Mouse (Mus musculus) CH12.LX (cell line): ENCODE data around the gene Frem2. TPM values are rescaled to one million over a fixed set of nuclear protein-coding genes. Genes with fewer than 3 reads are reported as not detected.

Experiments used
- DNase-seq: peaks from one replicate; pipeline ENCODE4 v3.0.0-alpha.2; 2013; ENCODE audit errors: extremely low read depth
- H3K27ac ChIP-seq: 2 replicates; pipeline ENCODE4 v1.5.1; 2012; ENCODE audit warnings: low read depth, mild to moderate bottlenecking, control low read depth, moderate library complexity; ENCODE audit not compliant: insufficient read depth
- H3K27me3 ChIP-seq: replicated peaks from 2 replicates; pipeline ENCODE3; 2012; ENCODE audit warnings: inconsistent platforms
- H3K36me3 ChIP-seq, 2 experiments: replicated peaks in 1 of 2; 2 replicates each; pipeline versions ENCODE3 to v1.6.1; 2012; ENCODE audit warnings: inconsistent platforms in 1 of 2, low read length in 1 of 2, mild to moderate bottlenecking in 1 of 2, mixed read lengths in 1 of 2, moderate library complexity in 1 of 2; ENCODE audit not compliant: control insufficient read depth in 1 of 2, insufficient read depth in 1 of 2
- H3K4me1 ChIP-seq, 2 experiments: 2 replicates each; pipeline ENCODE4 v1.6.1; 2012; ENCODE audit warnings: inconsistent platforms in 1 of 2, moderate library complexity in 1 of 2; ENCODE audit not compliant: insufficient read depth in 2 of 2, control insufficient read depth in 1 of 2
- H3K4me2 ChIP-seq: 2 replicates; pipeline ENCODE4 v1.6.1; 2012; ENCODE audit warnings: low read depth, mild to moderate bottlenecking, control low read depth; ENCODE audit not compliant: poor library complexity, insufficient read depth, severe bottlenecking
- H3K4me3 ChIP-seq, 3 experiments: fragments of 150-350 bp in 1 of 3; sonication (generic) in 1 of 3; replicated peaks in 1 of 3; 2 replicates each; pipeline versions ENCODE3 to v1.5.1; 2011 to 2012; ENCODE audit warnings: low read depth in 2 of 3, low read length in 2 of 3, mild to moderate bottlenecking in 2 of 3, moderate library complexity in 2 of 3, control low read depth in 1 of 3, improper control_type of control experiment in 1 of 3, inconsistent platforms in 1 of 3, mixed read lengths in 1 of 3; ENCODE audit not compliant: poor library complexity in 1 of 3
- H3K79me2 ChIP-seq: replicated peaks from 2 replicates; pipeline ENCODE4 v1.6.1; 2012; ENCODE audit warnings: mild to moderate bottlenecking, moderate library complexity; ENCODE audit not compliant: control insufficient read depth, poor library complexity, insufficient read depth, severe bottlenecking; ENCODE audit errors: extremely low read depth
- H3K9ac ChIP-seq: 2 replicates; pipeline ENCODE4 v1.6.1; 2012; ENCODE audit warnings: low read depth, mild to moderate bottlenecking, control low read depth, moderate library complexity; ENCODE audit not compliant: insufficient read depth
- H3K9me3 ChIP-seq: replicated peaks from 2 replicates; pipeline ENCODE3; 2012; ENCODE audit warnings: low read length, inconsistent platforms, mixed read lengths
- BHLHE40 ChIP-seq: IDR thresholded peaks from 2 replicates; pipeline ENCODE4 v1.6.1; 2011; ENCODE audit warnings: mild to moderate bottlenecking, low read depth, low read length, improper control_type of control experiment
- CHD1 ChIP-seq: IDR thresholded peaks from 2 replicates; pipeline ENCODE4 v1.6.1; 2012; ENCODE audit warnings: low read depth, low read length, improper control_type of control experiment, inconsistent platforms
- CHD2 ChIP-seq: IDR thresholded peaks from 2 replicates; pipeline ENCODE4 v1.6.1; 2011; ENCODE audit warnings: low read length, improper control_type of control experiment
- CTCF ChIP-seq, 2 experiments: IDR thresholded peaks in 1 of 2; conservative IDR thresholded peaks in 1 of 2; 2 replicates each; pipeline ENCODE4 v1.5.1; 2011 to 2012; ENCODE audit warnings: low read depth in 2 of 2, low read length in 2 of 2, improper control_type of control experiment in 1 of 2, inconsistent platforms in 1 of 2, mild to moderate bottlenecking in 1 of 2, moderate library complexity in 1 of 2
- EP300 ChIP-seq: IDR thresholded peaks from 2 replicates; pipeline ENCODE4 v1.6.1; 2011; ENCODE audit warnings: low read length, improper control_type of control experiment
- ETS1 ChIP-seq: conservative IDR thresholded peaks from 2 replicates; pipeline ENCODE4 v1.6.1; 2012; ENCODE audit warnings: low read depth, mild to moderate bottlenecking, inconsistent platforms, low read length, improper control_type of control experiment, moderate library complexity
- HCFC1 ChIP-seq: IDR thresholded peaks from 2 replicates; pipeline ENCODE4 v1.6.1; 2012; ENCODE audit warnings: low read depth, mild to moderate bottlenecking, inconsistent platforms, low read length, improper control_type of control experiment
- IRF4 ChIP-seq: IDR thresholded peaks from 2 replicates; pipeline ENCODE4 v1.6.1; 2014; ENCODE audit warnings: low read depth, mild to moderate bottlenecking, inconsistent platforms, low read length, improper control_type of control experiment
- JUN ChIP-seq: IDR thresholded peaks from 2 replicates; pipeline ENCODE4 v1.6.1; 2011; ENCODE audit warnings: low read depth, mild to moderate bottlenecking, low read length, improper control_type of control experiment, moderate library complexity; ENCODE audit not compliant: insufficient read depth
- JUND ChIP-seq: conservative IDR thresholded peaks from 2 replicates; pipeline ENCODE4 v1.6.1; 2011; ENCODE audit warnings: low read depth, low read length, improper control_type of control experiment
- MAFK ChIP-seq: IDR thresholded peaks from 2 replicates; pipeline ENCODE4 v1.6.1; 2011; ENCODE audit warnings: low read length, improper control_type of control experiment; ENCODE audit not compliant: insufficient replicate concordance
- MAX ChIP-seq: IDR thresholded peaks from 2 replicates; pipeline ENCODE4 v1.6.1; 2011; ENCODE audit warnings: low read length, improper control_type of control experiment
- MYC ChIP-seq: IDR thresholded peaks from 2 replicates; pipeline ENCODE4 v1.6.1; 2011; ENCODE audit warnings: low read depth, mild to moderate bottlenecking, improper control_type of control experiment, low read length
- NRF1 ChIP-seq: IDR thresholded peaks from 2 replicates; pipeline ENCODE4 v1.6.1; 2014; ENCODE audit warnings: low read depth, mild to moderate bottlenecking, inconsistent platforms, low read length, improper control_type of control experiment, moderate library complexity
- PAX5 ChIP-seq: IDR thresholded peaks from 2 replicates; pipeline ENCODE4 v1.6.1; 2012; ENCODE audit warnings: low read length, inconsistent platforms, mixed read lengths
- POLR2A ChIP-seq: IDR thresholded peaks from 2 replicates; pipeline ENCODE4 v1.6.1; 2011; ENCODE audit warnings: low read depth, mild to moderate bottlenecking, improper control_type of control experiment, low read length
- POLR2AphosphoS2 ChIP-seq: IDR thresholded peaks from 2 replicates; pipeline ENCODE4 v1.6.1; 2011; ENCODE audit warnings: low read depth, low read length, improper control_type of control experiment
- RCOR1 ChIP-seq: conservative IDR thresholded peaks from 2 replicates; pipeline ENCODE4 v1.6.1; 2012; ENCODE audit warnings: low read depth, mild to moderate bottlenecking, inconsistent platforms, low read length, improper control_type of control experiment
- SIN3A ChIP-seq: IDR thresholded peaks from 2 replicates; pipeline ENCODE4 v1.6.1; 2012; ENCODE audit warnings: low read length, improper control_type of control experiment, inconsistent platforms
- TBP ChIP-seq: conservative IDR thresholded peaks from 2 replicates; pipeline ENCODE4 v1.6.1; 2011; ENCODE audit warnings: low read depth, low read length, improper control_type of control experiment
- UBTF ChIP-seq: IDR thresholded peaks from 2 replicates; pipeline ENCODE4 v1.6.1; 2012; ENCODE audit warnings: low read depth, mild to moderate bottlenecking, inconsistent platforms, low read length, improper control_type of control experiment, moderate library complexity
- USF2 ChIP-seq: conservative IDR thresholded peaks from 2 replicates; pipeline ENCODE4 v1.6.1; 2011; ENCODE audit warnings: low read depth, low read length, improper control_type of control experiment
- ZKSCAN1 ChIP-seq: IDR thresholded peaks from 2 replicates; pipeline ENCODE4 v1.6.1; 2012; ENCODE audit warnings: low read depth, inconsistent platforms, low read length, improper control_type of control experiment, borderline replicate concordance
- dilution Hi-C: fragments of 300-500 bp; cut with MboI; formaldehyde crosslinking; loops from 2 replicates; pipeline ENCODE4 v1.14.3; 2020; ENCODE audit warnings: low sequenced_read_pairs; ENCODE audit not compliant: extremely low pct_unique_long_range_greater_than_20kb, extremely low pct_ligation_motif_present
- in situ Hi-C: fragments of 300-500 bp; cut with MboI; formaldehyde crosslinking; loops from 3 replicates; pipeline ENCODE4 v1.14.3; 2019; ENCODE audit warnings: low sequenced_read_pairs, low pct_ligation_motif_present, low pct_unique_long_range_greater_than_20kb, mixed read lengths
- polyA plus RNA-seq: library from polyadenylated mRNA; unstranded; fragments of >175 nt; gene quantifications from 2 replicates; pipeline ENCODE4 v1.2.1, GENCODE M21; 2012; ENCODE audit warnings: low read depth; ENCODE audit not compliant: insufficient read length
- total RNA-seq, 2 experiments: library from RNA; depleted of rRNA; stranded (reverse); fragments of 300-350 nt in 1 of 2; fragments of >200 nt in 1 of 2; gene quantifications; 2 replicates each; pipeline ENCODE4 v1.2.3; 2012 to 2014

Frem2 gene
- total and polyA plus RNA-seq, 3 experiments = 0.04 to 0.09 (median 0.04) TPM

GRCm38 (mm10) chr3:53555031-53555952 is 101.9 kb downstream of the Frem2 start:
- DNase-seq = no peak
- no peak overlapping the region for H3K27ac ChIP-seq
- no peaks in the 10 kb centered on the region for H3K9me3 ChIP-seq
- dilution Hi-C loops (no loop called here), in situ Hi-C loops (no loop called here)
- no peak overlapping the region for H3K4me2 ChIP-seq
- no peak for TF ChIP-seq TBP
- no peak for TF ChIP-seq EP300
- TF ChIP-seq HCFC1 = no peak
- TF ChIP-seq USF2 = no peak
- no peak for TF ChIP-seq CHD1
- TF ChIP-seq BHLHE40 = no peak
- TF ChIP-seq NRF1 = no peak
- no peak for TF ChIP-seq UBTF
- TF ChIP-seq POLR2A = no peak
- TF ChIP-seq JUND = no peak
- no peak for TF ChIP-seq MYC
- TF ChIP-seq CHD2 = no peak
- no peak for TF ChIP-seq CTCF (conservative IDR thresholded peaks at IDR 0.05 in 1 of 2, IDR thresholded peaks at IDR 0.05 in 1 of 2; ENCODE audit: low read depth in 2 of 2, low read length in 2 of 2)
- no peak for TF ChIP-seq PAX5
- TF ChIP-seq MAX = no peak
- TF ChIP-seq ZKSCAN1 = no peak
- no peak for TF ChIP-seq MAFK
- TF ChIP-seq JUN = no peak
- no peak for TF ChIP-seq RCOR1
- TF ChIP-seq IRF4 = no peak
- no peaks in the 10 kb centered on the region for H3K79me2 ChIP-seq
- no peak overlapping the region for H3K4me3 ChIP-seq
- no peaks in the 10 kb centered on the region for H3K27me3 ChIP-seq
- H3K4me1 ChIP-seq = peaks cover 0 to 1% of the 10 kb centered on the region in 2 experiments; a peak in 1 of 4 replicates
- no peaks in the 10 kb centered on the region for H3K36me3 ChIP-seq
- H3K9ac ChIP-seq = no peak overlapping the region

- DNase-seq = no peak
- Histone ChIP-seq H3K27me3 (no peaks in the 10 kb centered on the region), H3K36me3 (no peaks in the 10 kb centered on the region), H3K27ac (no peak overlapping the region), H3K79me2 (no peaks in the 10 kb centered on the region), H3K4me3 (no peak overlapping the region), H3K9me3 (no peaks in the 10 kb centered on the region), H3K9ac (no peak overlapping the region), H3K4me1 (no peaks in the 10 kb centered on the region), H3K4me2 (no peak overlapping the region)
- dilution Hi-C loops (no loop called here), in situ Hi-C loops (no loop called here)
- TF ChIP-seq POLR2AphosphoS2 (no peak), SIN3A (no peak), ETS1 (no peak), BHLHE40 (no peak), PAX5 (no peak), CHD1 (no peak)
These were observed 104.5 kb downstream of the Frem2 start for GRCm38 (mm10) chr3:53552691-53553090.
